Mouse (Mus musculus) forebrain, embryonic 10.5 days (tissue): ENCODE data around the gene Htatip2. TPM values are rescaled to one million over a fixed set of nuclear protein-coding genes. Genes with fewer than 3 reads are reported as not detected.

Source experiments
- DNase-seq: peaks from one replicate; pipeline ENCODE4 v3.0.0-alpha.2; 2017; ENCODE audit warnings: low spot score; ENCODE audit errors: extremely low spot score
- H3K27ac ChIP-seq: fragments of 300-500 bp; sonication (generic); 2 replicates; pipeline ENCODE4 v1.5.1; 2016; ENCODE audit warnings: mild to moderate bottlenecking
- H3K27me3 ChIP-seq: fragments of 300-500 bp; sonication (generic); 2 replicates; pipeline ENCODE4 v1.6.1; 2016; ENCODE audit warnings: mild to moderate bottlenecking; ENCODE audit not compliant: poor library complexity, severe bottlenecking
- H3K36me3 ChIP-seq: fragments of 300-500 bp; sonication (generic); replicated peaks from 2 replicates; pipeline ENCODE4 v1.6.1; 2016; ENCODE audit warnings: mild to moderate bottlenecking, moderate library complexity
- H3K4me1 ChIP-seq: fragments of 300-500 bp; sonication (generic); 2 replicates; pipeline ENCODE4 v1.6.1; 2016
- H3K4me3 ChIP-seq: fragments of 300-500 bp; sonication (generic); 2 replicates; pipeline ENCODE4 v1.5.1; 2016; ENCODE audit warnings: mild to moderate bottlenecking, moderate library complexity
- H3K9me3 ChIP-seq: fragments of 300-500 bp; sonication (generic); 2 replicates; pipeline ENCODE4 v1.6.1; 2016; ENCODE audit warnings: mild to moderate bottlenecking, moderate library complexity
- WGBS: fragments of 180-500 bp; shearing (Covaris S2); methylation state at CpG from one replicate; pipeline ENCODE4 v1.1.7; 2016; 5-methylcytosine and 5-hydroxymethylcytosine counted together
- polyA plus RNA-seq: library from polyadenylated mRNA; unstranded; fragments of >200 nt; fragmentation: Nextera tagmentation; extraction: Ambion mirVana; gene quantifications from 2 replicates; pipeline ENCODE4 v1.2.1, GENCODE M21; 2016

Htatip2 gene
- polyA plus RNA-seq, 1 experiment from 2014 or later, result 4.2 TPM

- peaks cover 99% of the 10 kb centered on the region for H3K27me3 ChIP-seq
These were observed 7.3 kb downstream of the Htatip2 start for GRCm38 (mm10) chr7:49766166-49766565.

GRCm38 (mm10) chr7:49768509-49768908, 9.6 kb downstream of the Htatip2 start:
- peaks cover 95% of the 10 kb centered on the region for H3K27me3 ChIP-seq

More at GRCm38 (mm10) chr7:49766166-49766565, 7.3 kb downstream of the Htatip2 start:
- 0 out of 2 replicates have a peak, but pooled peaks cover 6% of the 10 kb centered on the region for H3K9me3 ChIP-seq
- WGBS, result 94% methylated on average over 7 of the region's 7 CpGs
- H3K4me1 ChIP-seq, result peaks cover 10% of the 10 kb centered on the region
- H3K27ac ChIP-seq, result no peak overlapping the region
- DNase-seq, result no peak
- no peaks in the 10 kb centered on the region for H3K36me3 ChIP-seq
- no peak overlapping the region for H3K4me3 ChIP-seq

DNA sequence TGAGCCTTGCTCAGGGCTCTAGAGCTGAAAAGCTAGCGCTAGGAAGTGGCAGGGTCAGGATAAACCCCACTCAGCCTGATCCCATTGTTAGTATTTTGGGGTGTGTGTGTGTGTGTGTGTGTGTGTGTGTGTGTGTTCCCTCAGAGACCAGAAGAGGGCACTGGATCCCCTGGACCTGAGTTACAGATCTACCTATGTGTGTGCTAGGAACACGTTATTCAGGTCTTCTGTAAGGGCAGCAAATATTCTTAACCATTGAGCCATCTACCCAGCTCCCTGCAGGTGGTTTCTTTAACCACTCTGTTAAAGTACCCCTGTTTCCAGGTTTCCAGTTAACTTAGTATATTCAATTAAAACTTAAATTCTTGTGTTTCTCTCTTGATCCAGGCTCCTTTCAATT, 15.5 kb downstream of the Htatip2 start:
- peaks cover 75% of the 10 kb centered on the region for H3K27me3 ChIP-seq

More at GRCm38 (mm10) chr7:49768509-49768908, 9.6 kb downstream of the Htatip2 start:
- no peak for DNase-seq
- Histone ChIP-seq H3K9me3 (0 out of 2 replicates have a peak, but pooled peaks cover 6% of the 10 kb centered on the region), H3K36me3 (no peaks in the 10 kb centered on the region), H3K27ac (no peak overlapping the region), H3K4me3 (no peak overlapping the region), H3K4me1 (peaks cover 10% of the 10 kb centered on the region)
- 24% methylated on average over 9 of the region's 9 CpGs for WGBS

GRCm38 (mm10) chr7:49777585-49777984, 18.7 kb downstream of the Htatip2 start:
- DNase-seq, result no peak
- peaks cover 20% of the 10 kb centered on the region for H3K4me1 ChIP-seq
- peaks cover 46% of the 10 kb centered on the region for H3K27me3 ChIP-seq
- H3K27ac ChIP-seq, result no peak overlapping the region
- 53% methylated on average over 3 of the region's 3 CpGs for WGBS
- H3K9me3 ChIP-seq, result no peaks in the 10 kb centered on the region
- no peak overlapping the region for H3K4me3 ChIP-seq
- peaks cover 24% of the 10 kb centered on the region for H3K36me3 ChIP-seq

More for the DNA sequence above, 15.5 kb downstream of the Htatip2 start:
- Histone ChIP-seq H3K4me3 (no peak overlapping the region), H3K4me1 (peaks cover 12% of the 10 kb centered on the region), H3K36me3 (no peaks in the 10 kb centered on the region), H3K27ac (no peak overlapping the region), H3K9me3 (no peaks in the 10 kb centered on the region)
- 86% methylated on average over 2 of the region's 2 CpGs for WGBS
- no peak for DNase-seq

- Histone ChIP-seq H3K36me3 (peaks cover 31% of the 10 kb centered on the region), H3K27ac (peak within 1 kb of the TSS; percentile 96), H3K27me3 (peaks cover 40% of the 10 kb centered on the region), H3K4me3 (peak within 1 kb of the TSS; percentile 78), H3K4me1 (peaks cover 20% of the 10 kb centered on the region), H3K9me3 (no peaks in the 10 kb centered on the region)
- WGBS, result under 1% methylated on average over 89 of the region's 92 CpGs
- peak; percentile 98 for DNase-seq
These were observed 19.4 kb downstream of the Htatip2 start, which contains the start of gene Prmt3 for GRCm38 (mm10) chr7:49778114-49778901. Gene Prmt3, plus strand, starts transcription at chr7:49778346.

DNA sequence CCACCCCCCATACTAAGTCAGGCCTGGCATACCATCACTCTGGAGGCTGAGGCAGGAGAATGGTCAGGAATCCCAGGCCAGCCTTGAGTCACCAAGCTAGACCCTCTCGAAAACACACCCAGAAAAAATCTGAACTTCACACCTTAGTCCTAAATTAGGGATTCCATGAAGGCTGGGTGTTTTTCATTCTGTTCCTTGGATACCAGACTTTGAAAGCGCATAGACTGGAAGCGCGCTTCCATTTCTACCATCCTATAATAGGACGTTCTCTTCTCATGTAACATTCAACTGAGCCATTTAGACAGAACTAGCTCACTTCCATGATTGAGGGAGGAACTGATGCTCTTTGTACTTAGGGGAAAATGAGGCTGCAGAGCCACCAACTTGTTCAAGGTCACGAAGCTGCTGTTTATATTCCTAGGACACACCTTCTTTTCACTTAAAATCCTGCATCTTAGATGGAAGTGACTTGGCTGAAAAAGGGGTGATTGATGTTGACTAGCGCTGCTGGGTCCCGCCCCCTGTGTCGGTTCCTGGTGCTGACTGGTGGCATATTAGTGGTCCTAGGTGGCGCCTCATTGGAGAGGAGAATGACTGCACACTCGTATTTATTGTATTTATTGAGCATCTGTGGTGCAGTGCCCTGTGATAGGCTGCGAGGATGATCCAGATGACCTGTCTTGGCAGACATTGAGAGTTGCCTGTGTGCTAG, 20.1 kb downstream of the Htatip2 start:
- no peak for DNase-seq
- Histone ChIP-seq H3K4me1 (peaks cover 20% of the 10 kb centered on the region), H3K4me3 (peak overlapping the region; percentile 78), H3K36me3 (peaks cover 37% of the 10 kb centered on the region), H3K27ac (peak overlapping the region; percentile 96), H3K9me3 (no peaks in the 10 kb centered on the region), H3K27me3 (peaks cover 33% of the 10 kb centered on the region)
- WGBS, result 81% methylated on average over 12 of the region's 12 CpGs

DNA sequence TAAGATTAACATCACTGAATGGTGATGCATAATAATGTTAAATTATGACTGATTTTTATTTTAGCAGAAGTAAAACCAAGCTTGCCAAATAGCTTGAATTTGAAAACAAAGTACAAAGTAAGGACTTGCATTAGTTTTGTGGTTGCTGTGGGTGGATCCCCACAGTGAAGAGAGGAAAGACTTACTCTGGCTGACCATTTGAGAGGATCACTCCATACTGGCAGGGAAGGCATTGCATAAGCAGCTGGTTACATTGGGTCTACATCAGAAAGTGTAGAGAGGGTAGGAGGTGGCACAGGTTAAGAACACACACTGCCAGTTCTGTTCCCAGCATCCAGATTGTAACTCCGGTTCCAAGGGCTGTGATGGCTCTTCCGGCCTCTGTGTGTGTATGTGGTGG, 24.1 kb downstream of the Htatip2 start:
- no peak for DNase-seq
- H3K4me1 ChIP-seq, result peaks cover 20% of the 10 kb centered on the region
- no peak overlapping the region for H3K27ac ChIP-seq
- H3K27me3 ChIP-seq, result no peaks in the 10 kb centered on the region
- no peaks in the 10 kb centered on the region for H3K9me3 ChIP-seq
- 95% methylated on average over 2 of the region's 2 CpGs for WGBS
- no peak overlapping the region for H3K4me3 ChIP-seq
- H3K36me3 ChIP-seq, result peaks cover 73% of the 10 kb centered on the region

DNA sequence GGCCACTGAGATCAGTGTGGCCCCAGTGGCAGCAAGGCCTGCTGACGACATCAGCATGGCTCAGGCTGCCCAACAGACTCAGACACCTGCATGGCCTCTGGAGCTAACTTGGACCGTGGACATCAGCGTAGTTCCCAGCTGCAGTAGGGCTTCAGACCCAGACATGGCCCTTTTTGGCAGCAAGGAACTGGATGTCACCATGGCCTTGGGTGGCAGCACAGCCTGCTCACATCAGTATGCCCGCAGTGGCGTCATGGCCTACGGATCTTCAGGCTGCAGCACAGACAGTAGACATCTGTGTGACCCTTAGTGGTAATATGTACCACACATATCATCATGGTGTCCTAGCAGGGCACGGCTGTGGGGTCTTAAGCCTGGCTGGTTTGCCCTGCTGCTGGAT, 26.2 kb downstream of the Htatip2 start:
- Histone ChIP-seq H3K36me3 (peaks cover 87% of the 10 kb centered on the region), H3K9me3 (no peaks in the 10 kb centered on the region), H3K27ac (no peak overlapping the region), H3K27me3 (no peaks in the 10 kb centered on the region), H3K4me3 (no peak overlapping the region), H3K4me1 (peaks cover under 1% of the 10 kb centered on the region; the same call in 1 of the 2 replicates)
- no peak for DNase-seq
- WGBS, result 96% methylated on average over 7 of the region's 7 CpGs

DNA sequence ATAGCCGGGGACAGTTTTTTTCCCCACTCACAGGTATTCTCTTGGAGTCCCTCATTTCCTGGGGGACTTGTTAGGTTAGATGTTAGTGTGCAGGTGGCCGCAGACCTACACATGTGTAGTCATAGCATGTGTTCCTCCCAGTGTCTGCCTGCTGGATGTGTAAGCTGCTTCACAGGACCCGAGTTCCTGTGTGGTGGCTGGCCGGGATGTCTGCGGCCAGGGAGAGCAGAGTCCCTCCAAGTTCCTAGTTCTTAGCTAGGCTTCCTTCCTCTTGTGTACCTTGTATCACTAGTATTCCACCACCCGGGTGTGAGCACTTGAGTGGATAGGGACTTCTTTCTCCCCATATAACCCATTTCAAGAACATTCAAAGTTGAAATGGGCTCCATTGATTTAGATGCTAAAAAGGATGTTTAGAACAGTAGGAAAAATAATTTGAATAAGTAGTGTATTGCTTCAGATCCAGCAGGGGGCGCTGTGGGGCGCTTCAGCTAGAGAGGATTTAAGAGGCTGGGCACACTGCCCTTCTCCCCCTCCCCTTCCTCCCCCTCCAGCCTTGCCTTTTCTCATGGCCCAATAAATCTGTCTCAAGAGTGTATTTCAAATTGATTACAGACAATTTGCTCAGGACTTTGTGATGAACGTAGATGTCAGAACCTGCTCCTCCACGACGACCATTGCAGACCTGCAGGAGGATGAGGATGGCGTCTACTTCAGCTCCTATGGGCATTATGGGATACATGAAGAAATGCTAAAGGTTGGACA, 27.9 kb downstream of the Htatip2 start:
- peak; percentile 47 for DNase-seq
- H3K4me3 ChIP-seq, result no peak overlapping the region
- 68% methylated on average over 12 of the region's 12 CpGs for whole genome bisulfite sequencing
- H3K27ac ChIP-seq, result no peak overlapping the region
- no peaks in the 10 kb centered on the region for H3K9me3 ChIP-seq
- no peaks in the 10 kb centered on the region for H3K27me3 ChIP-seq
- no peaks in the 10 kb centered on the region for H3K4me1 ChIP-seq
- H3K36me3 ChIP-seq, result peaks cover 91% of the 10 kb centered on the region

- WGBS, result 96% methylated on average over 3 of the region's 3 CpGs
These were observed 28.4 kb downstream of the Htatip2 start for GRCm38 (mm10) chr7:49787383-49787645.

DNA sequence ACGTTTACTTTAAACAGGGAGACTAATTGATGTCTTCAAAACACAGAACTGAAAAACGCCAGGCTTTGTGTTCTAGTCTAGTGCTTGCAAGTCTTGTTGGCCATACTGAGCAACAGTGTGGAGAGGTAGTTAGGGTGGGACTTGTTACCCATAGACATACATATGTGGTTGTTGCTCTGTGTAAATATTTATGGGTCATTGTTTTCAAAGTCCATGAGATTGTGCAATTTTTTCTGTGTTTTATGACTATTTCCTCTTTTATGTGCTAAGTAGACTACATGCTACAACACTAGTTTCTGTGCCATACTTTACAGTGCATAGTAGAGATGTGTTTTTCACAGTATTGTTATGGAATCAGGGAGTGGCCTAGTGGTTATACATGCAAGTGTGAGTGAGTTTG, 35.4 kb downstream of the Htatip2 start:
- Histone ChIP-seq H3K4me3 (no peak overlapping the region), H3K36me3 (peaks cover 90% of the 10 kb centered on the region), H3K9me3 (no peaks in the 10 kb centered on the region), H3K27ac (no peak overlapping the region), H3K4me1 (no peaks in the 10 kb centered on the region), H3K27me3 (no peaks in the 10 kb centered on the region)
- no peak for DNase-seq
- 86% methylated on average over 2 of the region's 2 CpGs for WGBS

More at GRCm38 (mm10) chr7:49787383-49787645, 28.4 kb downstream of the Htatip2 start:
- no peak overlapping the region for H3K4me3 ChIP-seq
- no peaks in the 10 kb centered on the region for H3K4me1 ChIP-seq
- H3K36me3 ChIP-seq, result peaks cover 90% of the 10 kb centered on the region
- no peak for DNase-seq
- no peak overlapping the region for H3K27ac ChIP-seq
- H3K27me3 ChIP-seq, result no peaks in the 10 kb centered on the region
- H3K9me3 ChIP-seq, result no peaks in the 10 kb centered on the region

- no peak for DNase-seq
- Histone ChIP-seq H3K9me3 (no peaks in the 10 kb centered on the region), H3K4me3 (no peak overlapping the region), H3K27me3 (no peaks in the 10 kb centered on the region), H3K36me3 (peaks cover 86% of the 10 kb centered on the region), H3K27ac (no peak overlapping the region), H3K4me1 (no peaks in the 10 kb centered on the region)
- WGBS, result 80% methylated on average over 1 of the region's 1 CpGs
These were observed 38.3 kb downstream of the Htatip2 start for GRCm38 (mm10) chr7:49797171-49797570.
